Mouse (Mus musculus) colon, adult 2 months (tissue): ENCODE measurements around the gene Hhat. TPM values are rescaled to one million over a fixed set of nuclear protein-coding genes. Genes with fewer than 3 reads are reported as not detected.

Experiments used
- polyA plus RNA-seq: library from polyadenylated mRNA; depleted of rRNA; stranded (reverse); fragments of >200 nt; gene quantifications from 2 replicates; pipeline ENCODE4 v1.2.3, GENCODE M21; 2012; rRNA removed

Gene Hhat
- 4.2 and 5.1 TPM in 2 replicates for polyA plus RNA-seq

DNA sequence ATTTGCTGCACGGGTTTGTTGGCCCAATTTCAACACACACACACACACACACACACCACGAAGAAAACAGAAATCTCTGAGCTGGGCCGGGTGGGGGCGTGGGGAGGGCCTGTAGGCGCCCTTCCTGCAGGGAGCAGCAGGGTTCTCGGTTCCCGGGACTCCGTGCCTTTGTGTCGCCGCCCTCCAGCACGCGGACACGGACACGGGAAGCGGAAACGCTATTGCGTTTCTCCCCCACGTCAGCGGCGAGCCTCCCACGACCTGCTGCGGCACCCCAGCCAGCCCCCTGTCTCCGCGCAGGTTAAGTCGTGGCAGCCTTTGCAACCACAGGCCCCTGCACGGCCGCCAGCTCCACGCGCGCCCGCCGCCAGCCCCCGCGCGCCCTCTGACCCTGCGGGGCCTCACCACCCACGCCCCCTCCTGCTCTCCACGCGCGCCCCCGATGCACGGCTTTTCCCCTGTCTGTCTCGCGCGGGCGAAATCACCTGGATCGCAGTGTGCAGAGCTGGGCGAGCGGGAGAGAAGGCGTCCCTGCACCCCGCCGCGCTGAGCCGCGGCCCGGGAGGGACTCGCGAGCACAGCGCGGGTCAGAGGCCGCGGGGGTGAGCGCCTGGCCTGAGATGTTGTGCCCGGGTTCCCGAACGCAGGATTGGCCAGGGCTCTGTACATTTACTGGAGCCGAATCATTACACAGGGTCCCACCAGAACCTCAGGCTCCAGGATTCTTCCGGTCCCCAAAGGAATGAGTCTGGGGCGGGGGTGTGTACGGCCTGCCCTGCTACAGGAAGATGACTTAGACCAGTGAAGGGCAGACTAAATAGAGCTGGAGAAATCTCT is at the start of gene Hhat:
TSS of gene Hhat (minus strand) at position 729 of the 837 bp plus-strand sequence.

Other genes with a start within 250 kb of the Hhat start
- 2.5 and 2.6 TPM in 2 replicates for gene Sertad4, start 84.5 kb upstream of the Hhat start, polyA plus RNA-seq